Mouse (Mus musculus): ENCODE measurements at regions not wholly inside any gene's neighbourhood (a gene's known extent, or its start where the extent isn't known, plus 50 kb on each side); places are given as distances from the start of the nearest gene placed in this dataset.
"Not testable (repeated sequence)": the region's sequence is repeated elsewhere in the genome, so short reads cannot be mapped to it uniquely, and the experiment has no call there.

DNA sequence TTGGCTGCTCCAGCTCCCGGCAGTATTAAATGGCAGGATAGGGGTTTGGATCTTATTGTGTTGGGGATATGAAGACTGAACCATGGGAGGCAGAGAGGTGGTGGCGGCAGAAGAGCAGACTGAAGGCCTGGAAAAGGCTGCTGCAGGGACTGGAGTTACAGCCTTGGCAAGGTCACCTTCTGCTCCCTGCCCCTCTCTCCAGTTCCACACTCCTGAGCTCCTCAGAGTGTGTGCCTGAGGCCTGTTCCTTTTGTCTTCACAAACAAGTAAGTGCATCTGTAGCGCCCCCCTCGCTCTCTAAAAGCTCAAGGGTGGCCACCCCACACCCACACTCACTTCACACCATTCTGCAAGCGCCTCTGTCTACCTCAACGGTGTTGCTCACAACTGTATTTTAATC is 113.0 kb downstream of the Fam43a start:
- 84% methylated on average over 6 of the region's 6 CpGs for WGBS
- H3K27me3 ChIP-seq (ENCODE audit: control insufficient read depth, insufficient read depth, low read length): no peaks in the 10 kb centered on the region

DNA sequence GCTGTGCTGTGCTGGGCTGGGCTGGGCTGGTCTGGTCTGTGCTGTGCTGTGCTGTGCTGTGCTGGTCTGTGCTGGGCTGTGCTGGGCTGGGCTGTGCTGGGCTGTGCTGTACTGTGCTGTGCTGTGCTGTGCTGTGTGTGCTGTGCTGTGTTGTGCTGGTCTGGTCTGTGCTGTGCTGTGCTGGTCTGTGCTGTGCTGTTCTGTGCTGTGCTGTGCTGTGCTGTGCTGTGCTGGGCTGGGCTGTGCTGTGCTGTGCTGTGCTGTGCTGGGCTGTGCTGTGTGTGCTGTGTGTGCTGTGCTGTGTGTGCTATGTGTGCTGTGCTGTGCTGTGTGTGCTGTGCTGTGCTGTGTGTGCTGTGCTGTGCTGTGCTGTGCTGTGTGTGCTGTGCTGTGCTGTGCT is 118.1 kb downstream of the Fam43a start:
- H3K9me3 ChIP-seq (ENCODE audit: control insufficient read depth, low read length); H3K4me1 ChIP-seq (ENCODE audit: control insufficient read depth, insufficient read depth, low read length); H3K27ac ChIP-seq (ENCODE audit: low read depth, low read length); DNase-seq (ENCODE audit: low spot score); H3K4me2 ChIP-seq (ENCODE audit: low read depth); H3K36me3 ChIP-seq (ENCODE audit: control insufficient read depth, insufficient read depth, low read length); H3K9ac ChIP-seq (ENCODE audit: low read length); ATAC-seq (ENCODE audit: insufficient read depth, low FRiP score, low TSS enrichment); H3K4me3 ChIP-seq (ENCODE audit: low read depth, low read length); H3K27me3 ChIP-seq (ENCODE audit: control insufficient read depth, insufficient read depth, low read length): not testable (repeated sequence)

More for the DNA sequence above, 113.0 kb downstream of the Fam43a start:
- H3K36me3 ChIP-seq (ENCODE audit: control insufficient read depth, insufficient read depth, low read length): no peaks in the 10 kb centered on the region
- no peaks in the 10 kb centered on the region for H3K4me1 ChIP-seq (ENCODE audit: control insufficient read depth, insufficient read depth, low read length)
- DNase-seq (ENCODE audit: low spot score): no peak
- no peak overlapping the region for H3K4me2 ChIP-seq (ENCODE audit: low read depth)
- no peak for ATAC-seq (ENCODE audit: insufficient read depth, low FRiP score, low TSS enrichment)
- no peak overlapping the region for H3K9ac ChIP-seq (ENCODE audit: low read length)
- H3K27ac ChIP-seq (ENCODE audit: low read depth, low read length): no peak overlapping the region
- H3K9me3 ChIP-seq (ENCODE audit: control insufficient read depth, low read length): no peaks in the 10 kb centered on the region
- H3K4me3 ChIP-seq (ENCODE audit: low read depth, low read length): no peak overlapping the region

GRCm38 (mm10) chr16:30720791-30721190 is 121.3 kb downstream of the Fam43a start:
- Histone ChIP-seq H3K4me3 (ENCODE audit: low read depth, low read length) (no peak overlapping the region), H3K4me1 (ENCODE audit: control insufficient read depth, insufficient read depth, low read length) (no peaks in the 10 kb centered on the region), H3K27ac (ENCODE audit: low read depth, low read length) (no peak overlapping the region), H3K4me2 (ENCODE audit: low read depth) (no peak overlapping the region), H3K9me3 (ENCODE audit: control insufficient read depth, low read length) (no peaks in the 10 kb centered on the region), H3K27me3 (ENCODE audit: control insufficient read depth, insufficient read depth, low read length) (no peaks in the 10 kb centered on the region), H3K36me3 (ENCODE audit: control insufficient read depth, insufficient read depth, low read length) (no peaks in the 10 kb centered on the region), H3K9ac (ENCODE audit: low read length) (no peak overlapping the region)
- DNase-seq (ENCODE audit: low spot score) (no peak), ATAC-seq (ENCODE audit: insufficient read depth, low FRiP score, low TSS enrichment) (no peak)
- WGBS: 22% methylated on average over 6 of the region's 6 CpGs

DNA sequence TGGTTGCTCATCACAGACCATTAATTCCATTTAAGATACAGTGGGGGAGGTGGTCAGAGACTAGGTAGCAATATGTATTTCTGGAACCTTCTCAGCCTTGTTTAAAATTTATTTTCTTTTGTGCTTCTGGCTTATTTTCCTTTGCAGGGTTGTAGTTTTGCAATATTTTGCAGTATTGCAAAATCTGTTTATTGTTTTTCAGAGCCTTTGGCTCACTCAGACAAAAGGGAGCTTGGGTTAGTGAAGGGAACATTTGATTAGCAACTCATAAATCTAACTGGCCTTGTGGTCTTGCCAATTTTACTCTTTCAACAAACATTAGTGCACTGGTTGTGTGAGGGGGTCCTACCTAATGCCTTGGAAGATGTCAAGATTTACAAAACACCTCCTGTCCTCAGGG is 121.7 kb downstream of the Fam43a start:
- H3K27ac ChIP-seq (ENCODE audit: low read depth, low read length): no peak overlapping the region
- no peaks in the 10 kb centered on the region for H3K36me3 ChIP-seq (ENCODE audit: control insufficient read depth, insufficient read depth, low read length)
- no peaks in the 10 kb centered on the region for H3K27me3 ChIP-seq (ENCODE audit: control insufficient read depth, insufficient read depth, low read length)
- H3K9me3 ChIP-seq (ENCODE audit: control insufficient read depth, low read length): no peaks in the 10 kb centered on the region
- no peak overlapping the region for H3K4me3 ChIP-seq (ENCODE audit: low read depth, low read length)
- DNase-seq (ENCODE audit: low spot score) (no peak), ATAC-seq (ENCODE audit: insufficient read depth, low FRiP score, low TSS enrichment) (no peak)
- H3K4me1 ChIP-seq (ENCODE audit: control insufficient read depth, insufficient read depth, low read length): no peaks in the 10 kb centered on the region
- H3K4me2 ChIP-seq (ENCODE audit: low read depth): no peak overlapping the region
- no peak overlapping the region for H3K9ac ChIP-seq (ENCODE audit: low read length)

DNA sequence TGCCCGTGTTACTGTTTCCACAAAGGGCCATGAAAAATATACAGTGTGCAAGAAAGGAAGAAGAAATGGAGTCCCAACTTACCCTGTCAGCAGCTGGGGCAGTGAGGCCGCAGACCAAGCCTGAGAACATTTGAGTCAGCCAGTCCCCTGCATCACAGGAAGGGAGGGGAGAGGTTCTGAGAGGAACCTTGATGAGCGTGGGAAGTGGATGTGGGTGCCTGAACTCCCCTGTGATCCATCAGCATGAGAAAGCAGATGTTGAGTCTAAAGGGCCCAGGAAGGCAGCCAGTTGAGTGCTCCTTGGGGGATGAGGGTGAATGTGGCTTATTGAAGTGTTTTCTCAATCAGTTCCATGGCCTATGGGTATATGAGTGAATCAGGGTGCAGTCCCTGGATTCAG is 122.8 kb downstream of the Fam43a start:
- Histone ChIP-seq H3K4me1 (ENCODE audit: control insufficient read depth, insufficient read depth, low read length) (no peaks in the 10 kb centered on the region), H3K27me3 (ENCODE audit: control insufficient read depth, insufficient read depth, low read length) (no peaks in the 10 kb centered on the region), H3K4me3 (ENCODE audit: low read depth, low read length) (no peak overlapping the region), H3K9ac (ENCODE audit: low read length) (no peak overlapping the region), H3K9me3 (ENCODE audit: control insufficient read depth, low read length) (no peaks in the 10 kb centered on the region), H3K4me2 (ENCODE audit: low read depth) (no peak overlapping the region), H3K36me3 (ENCODE audit: control insufficient read depth, insufficient read depth, low read length) (no peaks in the 10 kb centered on the region), H3K27ac (ENCODE audit: low read depth, low read length) (no peak overlapping the region)
- 91% methylated on average over 3 of the region's 3 CpGs for WGBS
- DNase-seq (ENCODE audit: low spot score) (no peak), ATAC-seq (ENCODE audit: insufficient read depth, low FRiP score, low TSS enrichment) (no peak)

DNA sequence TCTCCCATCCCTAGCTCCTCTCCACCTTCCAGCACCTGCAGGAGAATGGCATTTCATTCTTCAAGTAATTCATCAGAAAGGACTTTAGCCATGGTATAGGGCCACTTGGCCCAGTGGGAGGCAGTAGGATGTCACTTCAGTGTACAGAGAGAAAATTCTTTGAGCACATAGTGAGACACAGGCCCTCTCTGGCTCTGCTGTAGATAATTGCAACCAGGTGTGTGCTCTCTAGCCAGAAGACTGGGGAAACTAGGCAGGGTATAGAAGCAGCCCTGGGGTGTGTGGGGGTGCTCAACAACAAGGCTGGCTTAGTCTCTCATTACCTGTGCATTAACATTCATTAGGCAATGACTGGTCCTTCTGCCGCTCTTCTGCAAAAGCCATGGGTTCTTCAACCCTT is 125.1 kb downstream of the Fam43a start:
- DNase-seq (ENCODE audit: low spot score): no peak

DNA sequence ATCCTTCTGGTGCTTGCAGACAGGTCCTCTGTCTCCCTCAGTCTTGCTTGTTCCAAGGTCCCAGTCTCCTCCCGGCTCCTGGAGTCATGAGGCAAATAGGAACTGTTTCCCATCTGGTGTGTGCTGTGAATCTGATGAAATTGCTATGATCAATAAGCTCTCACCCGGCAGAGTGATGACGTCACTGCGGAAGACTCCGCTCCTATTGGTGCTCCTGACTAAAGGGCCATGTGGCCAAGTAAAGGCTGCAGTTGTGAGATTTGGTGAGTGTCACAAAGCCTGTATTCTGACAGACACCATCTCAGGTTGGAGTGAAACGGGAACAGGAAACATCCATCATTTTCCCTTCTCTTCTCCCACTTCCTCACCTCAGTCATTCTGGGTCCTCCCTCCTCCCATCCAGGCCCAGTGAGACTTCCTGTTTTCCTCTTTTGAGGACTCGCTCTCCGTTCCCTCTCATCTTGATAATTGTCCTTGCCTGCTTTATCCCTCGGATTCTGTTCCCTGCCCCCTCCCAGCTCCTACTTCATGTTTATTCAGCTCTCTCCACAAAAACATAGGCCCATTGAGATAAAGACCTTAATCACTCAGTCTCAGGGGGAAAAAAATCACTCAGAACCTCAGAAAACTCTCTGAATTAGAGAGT is 133.4 kb downstream of the Fam43a start:
- Histone ChIP-seq H3K36me3 (ENCODE audit: control insufficient read depth, insufficient read depth, low read length) (no peaks in the 10 kb centered on the region), H3K27ac (ENCODE audit: low read depth, low read length) (no peak overlapping the region), H3K27me3 (ENCODE audit: control insufficient read depth, insufficient read depth, low read length) (no peaks in the 10 kb centered on the region), H3K4me2 (ENCODE audit: low read depth) (no peak overlapping the region), H3K9me3 (ENCODE audit: control insufficient read depth, low read length) (no peaks in the 10 kb centered on the region), H3K4me1 (ENCODE audit: control insufficient read depth, insufficient read depth, low read length) (peaks cover 3% of the 10 kb centered on the region; the same call in 1 of the 2 replicates), H3K4me3 (ENCODE audit: low read depth, low read length) (no peak overlapping the region), H3K9ac (ENCODE audit: low read length) (no peak overlapping the region)
- ATAC-seq (ENCODE audit: insufficient read depth, low FRiP score, low TSS enrichment) (no peak), DNase-seq (ENCODE audit: low spot score) (no peak)
- 62% methylated on average over 9 of the region's 9 CpGs for WGBS

More for the DNA sequence above, 125.1 kb downstream of the Fam43a start:
- H3K9me3 ChIP-seq (ENCODE audit: control insufficient read depth, low read length): no peaks in the 10 kb centered on the region
- no peak for ATAC-seq (ENCODE audit: insufficient read depth, low FRiP score, low TSS enrichment)
- no peaks in the 10 kb centered on the region for H3K36me3 ChIP-seq (ENCODE audit: control insufficient read depth, insufficient read depth, low read length)
- H3K9ac ChIP-seq (ENCODE audit: low read length): no peak overlapping the region
- H3K4me2 ChIP-seq (ENCODE audit: low read depth): no peak overlapping the region
- no peaks in the 10 kb centered on the region for H3K27me3 ChIP-seq (ENCODE audit: control insufficient read depth, insufficient read depth, low read length)
- no peak overlapping the region for H3K4me3 ChIP-seq (ENCODE audit: low read depth, low read length)
- no peak overlapping the region for H3K27ac ChIP-seq (ENCODE audit: low read depth, low read length)
- no peaks in the 10 kb centered on the region for H3K4me1 ChIP-seq (ENCODE audit: control insufficient read depth, insufficient read depth, low read length)
- 78% methylated on average over 1 of the region's 1 CpGs for WGBS

DNA sequence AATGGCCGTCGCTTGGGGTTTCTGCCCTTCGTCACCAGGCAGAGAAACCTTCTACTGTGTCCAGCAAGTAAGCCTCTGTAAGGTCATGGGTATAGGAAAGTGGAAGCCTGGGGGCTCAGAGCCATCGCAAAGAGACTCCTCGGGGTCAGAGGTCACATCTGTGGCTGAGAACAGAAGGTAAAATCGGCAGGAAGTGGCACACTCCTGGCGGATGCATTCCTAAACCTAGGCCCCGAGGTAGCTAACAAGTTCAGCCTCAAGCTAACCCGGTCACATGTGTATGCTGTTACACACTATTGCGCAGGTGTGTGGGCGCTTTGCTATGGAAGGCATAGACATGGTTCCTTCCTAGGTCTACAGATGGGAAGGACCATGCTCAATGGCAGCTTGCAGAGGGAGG is 134.0 kb downstream of the Fam43a start:
- WGBS: 58% methylated on average over 11 of the region's 11 CpGs

GRCm38 (mm10) chr16:30735360-30735759 is 135.8 kb downstream of the Fam43a start:
- H3K9ac ChIP-seq (ENCODE audit: low read length): no peak overlapping the region
- no peaks in the 10 kb centered on the region for H3K27me3 ChIP-seq (ENCODE audit: control insufficient read depth, insufficient read depth, low read length)
- no peaks in the 10 kb centered on the region for H3K36me3 ChIP-seq (ENCODE audit: control insufficient read depth, insufficient read depth, low read length)
- ATAC-seq (ENCODE audit: insufficient read depth, low FRiP score, low TSS enrichment) (no peak), DNase-seq (ENCODE audit: low spot score) (no peak)
- H3K4me1 ChIP-seq (ENCODE audit: control insufficient read depth, insufficient read depth, low read length): peaks cover 9% of the 10 kb centered on the region
- no peak overlapping the region for H3K4me2 ChIP-seq (ENCODE audit: low read depth)
- H3K27ac ChIP-seq (ENCODE audit: low read depth, low read length): no peak overlapping the region
- 40% methylated on average over 3 of the region's 3 CpGs for WGBS
- no peaks in the 10 kb centered on the region for H3K9me3 ChIP-seq (ENCODE audit: control insufficient read depth, low read length)
- no peak overlapping the region for H3K4me3 ChIP-seq (ENCODE audit: low read depth, low read length)

More for the DNA sequence above, 134.0 kb downstream of the Fam43a start:
- Histone ChIP-seq H3K27ac (ENCODE audit: low read depth, low read length) (no peak overlapping the region), H3K9ac (ENCODE audit: low read length) (no peak overlapping the region), H3K4me3 (ENCODE audit: low read depth, low read length) (no peak overlapping the region), H3K27me3 (ENCODE audit: control insufficient read depth, insufficient read depth, low read length) (no peaks in the 10 kb centered on the region), H3K9me3 (ENCODE audit: control insufficient read depth, low read length) (no peaks in the 10 kb centered on the region), H3K4me2 (ENCODE audit: low read depth) (no peak overlapping the region), H3K4me1 (ENCODE audit: control insufficient read depth, insufficient read depth, low read length) (peaks cover 5% of the 10 kb centered on the region), H3K36me3 (ENCODE audit: control insufficient read depth, insufficient read depth, low read length) (no peaks in the 10 kb centered on the region)
- DNase-seq (ENCODE audit: low spot score) (no peak), ATAC-seq (ENCODE audit: insufficient read depth, low FRiP score, low TSS enrichment) (no peak)

Measured in neural tube, embryonic 11.5 days (tissue).